Mouse (Mus musculus): ENCODE measurements around the gene Elane.

Gene Elane

GRCm38 (mm10) chr10:79916081-79916480, 30.0 kb downstream of the Elane start:
- DNase-seq (ENCODE audit: low spot score): no peak

- DNase-seq (ENCODE audit: low spot score): peak; percentile 91
Observed at GRCm38 (mm10) chr10:79916808-79917531, 30.9 kb downstream of the Elane start, which contains the start of gene Kiss1r. Gene Kiss1r (plus strand): TSS chr10:79916971.

- DNase-seq (ENCODE audit: low spot score): no peak
Observed at GRCm38 (mm10) chr10:79917532-79918100, 31.6 kb downstream of the Elane start.

GRCm38 (mm10) chr10:79918231-79919078, 32.4 kb downstream of the Elane start:
- DNase-seq (ENCODE audit: low spot score): peak; percentile 85

- DNase-seq (ENCODE audit: low spot score): peak; percentile 59
Observed at GRCm38 (mm10) chr10:79919251-79919849, 33.3 kb downstream of the Elane start.

- no peak for DNase-seq (ENCODE audit: low spot score)
Observed at GRCm38 (mm10) chr10:79920056-79920890, 34.2 kb downstream of the Elane start.

GRCm38 (mm10) chr10:79920958-79921535, 35.0 kb downstream of the Elane start, which contains the start of gene R3hdm4:
Gene R3hdm4 (minus strand): TSS chr10:79921208.
- DNase-seq (ENCODE audit: low spot score): no peak

- DNase-seq (ENCODE audit: low spot score): no peak
Observed at GRCm38 (mm10) chr10:79921572-79921971, 35.5 kb downstream of the Elane start.

GRCm38 (mm10) chr10:79924998-79925784, 39.1 kb downstream of the Elane start:
- peak; percentile 94 for DNase-seq (ENCODE audit: low spot score)

- DNase-seq (ENCODE audit: low spot score): peak; percentile 51
Observed at GRCm38 (mm10) chr10:79925785-79926490, 39.9 kb downstream of the Elane start.

GRCm38 (mm10) chr10:79926491-79927323, 40.7 kb downstream of the Elane start, which contains the start of gene Arid3a:
Gene Arid3a (plus strand): TSS chr10:79927043.
- peak; percentile 99 for DNase-seq (ENCODE audit: low spot score)

- peak; percentile 68 for DNase-seq (ENCODE audit: low spot score)
Observed at GRCm38 (mm10) chr10:79927324-79928029, 41.4 kb downstream of the Elane start.

GRCm38 (mm10) chr10:79928030-79928694, 42.1 kb downstream of the Elane start:
- peak; percentile 70 for DNase-seq (ENCODE audit: low spot score)

- no peak for DNase-seq (ENCODE audit: low spot score)
Observed at GRCm38 (mm10) chr10:79928907-79929701, 43.1 kb downstream of the Elane start.

- DNase-seq (ENCODE audit: low spot score): no peak
Observed at GRCm38 (mm10) chr10:79929967-79930825, 44.1 kb downstream of the Elane start.

Data from MN1 (cell line).